ENCODE assay signal across 7 mouse cellular contexts in the genomic region with DNA sequence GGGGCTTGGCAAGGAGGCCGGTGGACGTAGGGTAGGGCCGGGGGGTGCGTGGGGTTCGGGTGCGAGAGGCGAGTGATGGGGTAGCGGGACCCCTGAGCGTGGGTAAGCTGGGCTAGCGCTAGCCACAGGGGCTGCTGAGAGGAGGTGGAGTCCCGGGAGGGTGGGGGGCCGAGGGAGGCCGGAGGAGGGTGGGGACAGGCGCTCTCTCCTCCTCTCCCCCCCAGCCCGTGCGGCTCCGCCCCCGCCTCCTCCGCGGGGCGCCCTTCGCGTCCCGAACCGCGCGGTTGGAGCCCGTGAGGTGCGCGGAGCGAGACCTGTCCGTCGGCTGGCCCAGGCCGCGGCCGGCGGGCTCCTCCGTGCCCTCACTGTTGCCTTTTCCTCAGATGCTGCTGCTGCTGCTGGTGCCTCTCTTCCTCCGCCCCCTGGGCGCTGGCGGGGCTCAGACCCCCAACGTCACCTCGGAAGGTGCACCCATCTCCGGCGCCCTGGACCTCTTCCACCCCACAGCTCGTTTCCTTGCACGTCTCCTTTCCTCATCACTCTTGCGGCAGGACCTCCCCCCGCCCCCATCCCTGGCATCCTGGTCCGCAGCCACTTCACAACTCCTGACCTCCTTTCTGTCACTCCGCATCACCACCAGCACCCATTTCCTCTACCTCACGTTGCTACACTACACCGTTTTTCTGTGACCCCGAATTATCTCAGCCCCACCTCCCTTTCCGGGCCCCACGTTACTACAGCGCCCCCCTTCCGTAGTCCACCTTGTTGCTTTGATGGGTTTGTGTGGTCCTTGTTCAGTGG. TPM values are rescaled to one million over a fixed set of nuclear protein-coding genes. Genes with fewer than 3 reads are reported as not detected.
DNase-seq lines count a peak whose midpoint lies in the region; ATAC-seq and TF ChIP-seq lines count a peak whose summit lies in the region.

No protein-coding gene starts in this region.

- H3K4me1 ChIP-seq in MEL (ENCODE audit: control insufficient read depth in 1 of 2, insufficient read depth in 2 of 2, low read length in 2 of 2), result peaks cover 2% of the 10 kb centered on the region in 2 experiments; a peak in 1 of 4 replicates
- peaks cover 2% of the 10 kb centered on the region for H3K4me1 ChIP-seq in brown adipose tissue, adult 24 weeks (ENCODE audit: control insufficient read depth, insufficient read depth, insufficient read length, low read length)
- peaks cover 25% of the 10 kb centered on the region for H3K4me1 ChIP-seq in forebrain, embryonic 14.5 days (ENCODE audit: control insufficient read depth, insufficient read depth, low read length)
- H3K4me1 ChIP-seq in hindbrain, embryonic 11.5 days (replicated peaks; ENCODE audit: control insufficient read depth, insufficient read depth, low read length), result peaks cover 3% of the 10 kb centered on the region

- H3K36me3 ChIP-seq in MEL (ENCODE audit: control insufficient read depth in 1 of 2, insufficient read depth in 2 of 2, low read length in 2 of 2), result peaks cover 0 to 7% of the 10 kb centered on the region in 2 experiments; a peak in 2 of 4 replicates
- no peaks in the 10 kb centered on the region for H3K36me3 ChIP-seq in forebrain, embryonic 14.5 days (ENCODE audit: control insufficient read depth, insufficient read depth, low read length)
- no peaks in the 10 kb centered on the region for H3K36me3 ChIP-seq in hindbrain, embryonic 11.5 days (ENCODE audit: control insufficient read depth, insufficient read depth, low read length)

- TF ChIP-seq POLR2A in MEL (IDR thresholded peaks at IDR 0.05; ENCODE audit: control insufficient read depth in 1 of 2, insufficient read depth in 1 of 2, low read depth in 1 of 2, low read length in 2 of 2, poor library complexity in 1 of 2), result peak in 1 of 2 experiments; percentile 40; a peak in 2 of 4 replicates

- peak; percentile 69 for ATAC-seq in forebrain, embryonic 14.5 days
- peak; percentile 58 for ATAC-seq in hindbrain, embryonic 11.5 days (ENCODE audit: low FRiP score)

- H3K9ac ChIP-seq in MEL (ENCODE audit: control insufficient read depth, low read depth, low read length, poor library complexity, severe bottlenecking), result peak overlapping the region; percentile 94
- peak overlapping the region; percentile 97 for H3K9ac ChIP-seq in forebrain, embryonic 14.5 days (ENCODE audit: low read length)
- peak overlapping the region; percentile 81 for H3K9ac ChIP-seq in hindbrain, embryonic 11.5 days (ENCODE audit: low read depth, low read length)

- H3K4me2 ChIP-seq in forebrain, embryonic 14.5 days (ENCODE audit: low read length), result peak overlapping the region; percentile 83
- peak overlapping the region; percentile 86 for H3K4me2 ChIP-seq in hindbrain, embryonic 11.5 days (replicated peaks; ENCODE audit: low read depth, low read length)

- H3K4me3 ChIP-seq in MEL (ENCODE audit: control insufficient read depth in 1 of 2, insufficient read depth in 1 of 2, low read depth in 2 of 2, low read length in 2 of 2), result peak overlapping the region; percentile 64 to 98
- H3K4me3 ChIP-seq in brown adipose tissue, adult 24 weeks (ENCODE audit: insufficient read depth, low read depth, low read length), result peak overlapping the region; percentile 69
- peak overlapping the region; percentile 82 for H3K4me3 ChIP-seq in forebrain, embryonic 14.5 days (ENCODE audit: low read depth, low read length)
- peak overlapping the region; percentile 80 for H3K4me3 ChIP-seq in hindbrain, embryonic 11.5 days (ENCODE audit: low read depth, low read length)

- TF ChIP-seq CTCF in MEL (IDR thresholded peaks at IDR 0.05 in 2 of 3, conservative IDR thresholded peaks at IDR 0.05 in 1 of 3; ENCODE audit: control insufficient read depth in 1 of 3, insufficient read depth in 1 of 3, low read depth in 2 of 3, low read length in 3 of 3, poor library complexity in 1 of 3, severe bottlenecking in 1 of 3), result peak in 2 of 3 experiments; percentile 23 to 34; a peak in 4 of 6 replicates

- H3K27me3 ChIP-seq in MEL (ENCODE audit: control insufficient read depth in 1 of 2, insufficient read depth in 2 of 2, low read length in 2 of 2), result no peaks in the 10 kb centered on the region
- no peaks in the 10 kb centered on the region for H3K27me3 ChIP-seq in forebrain, embryonic 14.5 days (replicated peaks; ENCODE audit: control insufficient read depth, insufficient read depth, low read length)
- peaks cover 4% of the 10 kb centered on the region for H3K27me3 ChIP-seq in hindbrain, embryonic 11.5 days (ENCODE audit: control insufficient read depth, insufficient read depth, low read length)

- H3K27ac ChIP-seq in MEL (ENCODE audit: control insufficient read depth, low read depth, low read length), result no peak overlapping the region
- H3K27ac ChIP-seq in brown adipose tissue, adult 24 weeks (replicated peaks; ENCODE audit: low read depth, low read length), result no peak overlapping the region
- H3K27ac ChIP-seq in forebrain, embryonic 14.5 days (ENCODE audit: low read depth, low read length), result peak overlapping the region; percentile 95
- peak overlapping the region; percentile 85 for H3K27ac ChIP-seq in hindbrain, embryonic 11.5 days (ENCODE audit: low read depth, low read length)

- WGBS in forebrain, embryonic 14.5 days, result under 1% methylated on average over 40 of the region's 58 CpGs
- under 1% methylated on average over 21 of the region's 58 CpGs for WGBS in hindbrain, embryonic 11.5 days

- no peak for TF ChIP-seq RAD21 in MEL (IDR thresholded peaks at IDR 0.05; ENCODE audit: low read depth, low read length)

- peaks cover 1% of the 10 kb centered on the region for H3K79me2 ChIP-seq in MEL (ENCODE audit: control insufficient read depth, insufficient read depth, low read length, poor library complexity)

- no peaks in the 10 kb centered on the region for H3K9me3 ChIP-seq in MEL (replicated peaks; ENCODE audit: insufficient read depth, low read length)
- no peaks in the 10 kb centered on the region for H3K9me3 ChIP-seq in forebrain, embryonic 14.5 days (replicated peaks; ENCODE audit: control insufficient read depth, low read length)
- H3K9me3 ChIP-seq in hindbrain, embryonic 11.5 days (ENCODE audit: control insufficient read depth, low read length), result no peaks in the 10 kb centered on the region

- no peak for TF ChIP-seq EP300 in MEL (IDR thresholded peaks at IDR 0.05; ENCODE audit: low read depth in 1 of 2, low read length in 2 of 2)

- peak; percentile 74 for DNase-seq in MEL (ENCODE audit: low read depth, low spot score)
- DNase-seq in forebrain, embryonic 14.5 days (ENCODE audit: low spot score), result peak; percentile 72
- DNase-seq in hindbrain, embryonic 11.5 days (ENCODE audit: low spot score), result no peak
- peak; percentile 68 to 79 for DNase-seq in layer of hippocampus, postnatal 10 days (ENCODE audit: low spot score in 2 of 2)
- DNase-seq in lung, postnatal 14 days, result peak; percentile 65
- DNase-seq in right cerebral cortex, postnatal 14 days, result peak; percentile 55

TF ChIP-seq in MEL, 35 proteins besides CTCF, POLR2A, EP300 and RAD21 (continues in another document):
- no peak for TF ChIP-seq CHD1 (IDR thresholded peaks at IDR 0.05; ENCODE audit: low read depth, low read length)

RNA-seq across cellular contexts. Expression of gene Gabbr1, which starts 0.7 kb away (rescaled TPM):
- 1.5 and 2.2 TPM in 2 replicates for total RNA-seq in MEL (2012; rRNA removed)
- 10 to 100 TPM in 1 of 2 experiments, not detected in 1; 14.6 TPM for polyA plus RNA-seq in MEL (2012; ENCODE audit: insufficient read depth in 1 of 2, insufficient read length in 2 of 2, low read depth in 1 of 2, low replicate concordance in 2 of 2, missing spikeins in 1 of 2)
- polyA plus RNA-seq in brown adipose tissue, adult 24 weeks (2012; ENCODE audit: insufficient read depth, insufficient read length, missing spikeins), result 3.8 and 4.5 TPM in 2 replicates
- 53.4 and 60.5 TPM in 2 replicates for polyA plus RNA-seq in forebrain, embryonic 14.5 days (2014; fragmentation: Nextera tagmentation; extraction: Ambion mirVana)
- polyA plus RNA-seq in hindbrain, embryonic 11.5 days (2014; fragmentation: Nextera tagmentation; extraction: Ambion mirVana), result 16.8 and 24.8 TPM in 2 replicates
- 100 to 1,000 TPM; 594 to 649 TPM for total RNA-seq in layer of hippocampus, postnatal 10 days (2021)

RNA-seq across cellular contexts. Expression of gene Mog, which starts 23.3 kb away (rescaled TPM):
- total RNA-seq in MEL (2012; rRNA removed), result not detected in 2 replicates
- not detected for polyA plus RNA-seq in MEL (2012; ENCODE audit: insufficient read depth in 1 of 2, insufficient read length in 2 of 2, low read depth in 1 of 2, low replicate concordance in 2 of 2, missing spikeins in 1 of 2)
- not detected in 2 replicates for polyA plus RNA-seq in brown adipose tissue, adult 24 weeks (2012; ENCODE audit: insufficient read depth, insufficient read length, missing spikeins)
- 0.98 and 1.4 TPM in 2 replicates for polyA plus RNA-seq in forebrain, embryonic 14.5 days (2014; fragmentation: Nextera tagmentation; extraction: Ambion mirVana)
- 0.39 and 0.61 TPM in 2 replicates for polyA plus RNA-seq in hindbrain, embryonic 11.5 days (2014; fragmentation: Nextera tagmentation; extraction: Ambion mirVana)
- 1 to 10 TPM; 3.2 to 4.3 TPM for total RNA-seq in layer of hippocampus, postnatal 10 days (2021)

RNA-seq across cellular contexts. Expression of gene Olfr90, which starts 41.8 kb away (rescaled TPM):
- 0.08 TPM in 1 of 2 replicates, not detected in the other for total RNA-seq in MEL (2012; rRNA removed)
- under 1 TPM in 1 of 2 experiments, not detected in 1; 0.08 TPM for polyA plus RNA-seq in MEL (2012; ENCODE audit: insufficient read depth in 1 of 2, insufficient read length in 2 of 2, low read depth in 1 of 2, low replicate concordance in 2 of 2, missing spikeins in 1 of 2)
- polyA plus RNA-seq in brown adipose tissue, adult 24 weeks (2012; ENCODE audit: insufficient read depth, insufficient read length, missing spikeins), result not detected in 2 replicates
- polyA plus RNA-seq in forebrain, embryonic 14.5 days (2014; fragmentation: Nextera tagmentation; extraction: Ambion mirVana), result not detected in 2 replicates
- polyA plus RNA-seq in hindbrain, embryonic 11.5 days (2014; fragmentation: Nextera tagmentation; extraction: Ambion mirVana), result 0.06 TPM in 1 of 2 replicates, not detected in the other
- total RNA-seq in layer of hippocampus, postnatal 10 days (2021), result not detected

RNA-seq across cellular contexts. Expression of gene Zfp57, which starts 45.5 kb away (rescaled TPM):
- total RNA-seq in MEL (2012; rRNA removed), result not detected in 2 replicates
- not detected for polyA plus RNA-seq in MEL (2012; ENCODE audit: insufficient read depth in 1 of 2, insufficient read length in 2 of 2, low read depth in 1 of 2, low replicate concordance in 2 of 2, missing spikeins in 1 of 2)
- not detected in 2 replicates for polyA plus RNA-seq in brown adipose tissue, adult 24 weeks (2012; ENCODE audit: insufficient read depth, insufficient read length, missing spikeins)
- polyA plus RNA-seq in forebrain, embryonic 14.5 days (2014; fragmentation: Nextera tagmentation; extraction: Ambion mirVana), result 199 and 268 TPM in 2 replicates
- 137 and 153 TPM in 2 replicates for polyA plus RNA-seq in hindbrain, embryonic 11.5 days (2014; fragmentation: Nextera tagmentation; extraction: Ambion mirVana)
- 10 to 100 TPM; 73.3 to 83.7 TPM for total RNA-seq in layer of hippocampus, postnatal 10 days (2021)

RNA-seq across cellular contexts. Expression of gene Olfr91, which starts 51.6 kb away (rescaled TPM):
- total RNA-seq in MEL (2012; rRNA removed), result not detected in 2 replicates
- not detected for polyA plus RNA-seq in MEL (2012; ENCODE audit: insufficient read depth in 1 of 2, insufficient read length in 2 of 2, low read depth in 1 of 2, low replicate concordance in 2 of 2, missing spikeins in 1 of 2)
- not detected in 2 replicates for polyA plus RNA-seq in brown adipose tissue, adult 24 weeks (2012; ENCODE audit: insufficient read depth, insufficient read length, missing spikeins)
- not detected in 2 replicates for polyA plus RNA-seq in forebrain, embryonic 14.5 days (2014; fragmentation: Nextera tagmentation; extraction: Ambion mirVana)
- polyA plus RNA-seq in hindbrain, embryonic 11.5 days (2014; fragmentation: Nextera tagmentation; extraction: Ambion mirVana), result 0.08 TPM in 1 of 2 replicates, not detected in the other
- not detected for total RNA-seq in layer of hippocampus, postnatal 10 days (2021)

Comparison
In these comparisons a context has a peak if more than half of its experiments do, and no peak if none do; other contexts are left out.
1. H3K27ac ChIP-seq: peak in forebrain, embryonic 14.5 days (single experiment) and hindbrain, embryonic 11.5 days (single experiment); none in MEL (single experiment) and brown adipose tissue, adult 24 weeks (single experiment).
2. Peak in every context shown above with its lines, with median percentiles within 50 percentile points of each other: H3K4me3 ChIP-seq and H3K9ac ChIP-seq.